In genomic region chr19:34474228-34474990, GRCm38 (mm10) we compare ENCODE assay signal across 9 mouse cellular contexts. TPM values are rescaled to one million over a fixed set of nuclear protein-coding genes. Genes with fewer than 3 reads are reported as not detected.
DNase-seq lines count a peak whose midpoint lies in the region; ATAC-seq and TF ChIP-seq lines count a peak whose summit lies in the region.
"Had no signal": no experiment of that assay in that cellular context is flagged by ENCODE, and none has a peak within 500 bp of the region (broad histone marks: within the 10 kb centered on the region; RNA-seq: fewer than 3 reads in every experiment).

No protein-coding gene starts in this region.

- H3K4me3 ChIP-seq in lung, adult 2 months (replicated peaks; ENCODE audit: extremely low read depth, low read depth, low read length): peak overlapping the region; percentile 58
- H3K4me3 ChIP-seq in forebrain, embryonic 15.5 days: peak overlapping the region; percentile 62
- H3K4me3 ChIP-seq in intestine, postnatal 0 days (ENCODE audit: low read depth, low read length): peak overlapping the region; percentile 62
- H3K4me3 ChIP-seq in stomach, embryonic 15.5 days (replicated peaks): peak overlapping the region; percentile 49

- peak; percentile 88 for ATAC-seq in forebrain, embryonic 15.5 days (replicated peaks)
- peak; percentile 63 for ATAC-seq in intestine, postnatal 0 days
- peak; percentile 61 for ATAC-seq in megakaryocyte-erythroid progenitor cell, adult 5-6 weeks (replicated peaks; ENCODE audit: low FRiP score, low TSS enrichment, poor library complexity, severe bottlenecking)
- peak; percentile 50; the same call in 1 of the 2 replicates for ATAC-seq in stomach, embryonic 15.5 days (ENCODE audit: insufficient read depth, low FRiP score, low read depth)

- peak; percentile 45 for DNase-seq in lung, adult 2 months
- no peak for DNase-seq in lung, postnatal 25 days (ENCODE audit: low spot score)
- peak; percentile 14 for DNase-seq in adrenal gland, postnatal 25 days
- DNase-seq in cerebellum, adult 9-11 months: no peak

- no peak for TF ChIP-seq CTCF in lung, adult 2 months (IDR thresholded peaks at IDR 0.05; ENCODE audit: insufficient read depth, low read length)
- no peak for TF ChIP-seq CTCF in intestine, postnatal 0 days (IDR thresholded peaks at IDR 0.05; ENCODE audit: low read depth)

- H3K9me3 ChIP-seq in forebrain, embryonic 15.5 days: no peaks in the 10 kb centered on the region
- H3K9me3 ChIP-seq in intestine, postnatal 0 days (ENCODE audit: control insufficient read depth): no peaks in the 10 kb centered on the region
- H3K9me3 ChIP-seq in stomach, embryonic 15.5 days: no peaks in the 10 kb centered on the region

- H3K9ac ChIP-seq in forebrain, embryonic 15.5 days (replicated peaks): peak overlapping the region; percentile 48
- H3K9ac ChIP-seq in intestine, postnatal 0 days (ENCODE audit: low read depth, low read length): 0 out of 2 replicates have a peak overlapping the region, but pooled peaks have one; percentile 17
- H3K9ac ChIP-seq in stomach, embryonic 15.5 days: no peak overlapping the region

- peaks cover 37% of the 10 kb centered on the region for H3K27me3 ChIP-seq in forebrain, embryonic 15.5 days
- H3K27me3 ChIP-seq in intestine, postnatal 0 days (replicated peaks; ENCODE audit: control insufficient read depth, insufficient read depth, low read length): peaks cover 28% of the 10 kb centered on the region
- H3K27me3 ChIP-seq in stomach, embryonic 15.5 days (replicated peaks): peaks cover 14% of the 10 kb centered on the region

- TF ChIP-seq POLR2A in lung, adult 2 months (IDR thresholded peaks at IDR 0.05; ENCODE audit: borderline replicate concordance, extremely low read depth, low read depth, low read length): no peak

- H3K27ac ChIP-seq in forebrain, embryonic 15.5 days (replicated peaks): no peak overlapping the region
- no peak overlapping the region for H3K27ac ChIP-seq in intestine, postnatal 0 days (ENCODE audit: low read depth, low read length)
- H3K27ac ChIP-seq in stomach, embryonic 15.5 days: no peak overlapping the region

- H3K4me2 ChIP-seq in forebrain, embryonic 15.5 days (replicated peaks): peak overlapping the region; percentile 88
- H3K4me2 ChIP-seq in intestine, postnatal 0 days (replicated peaks; ENCODE audit: low read depth): peak overlapping the region; percentile 95
- peak overlapping the region; percentile 91 for H3K4me2 ChIP-seq in stomach, embryonic 15.5 days

- H3K36me3 ChIP-seq in forebrain, embryonic 15.5 days: no peaks in the 10 kb centered on the region
- no peaks in the 10 kb centered on the region for H3K36me3 ChIP-seq in intestine, postnatal 0 days (ENCODE audit: control insufficient read depth, insufficient read depth)
- H3K36me3 ChIP-seq in stomach, embryonic 15.5 days: no peaks in the 10 kb centered on the region

- peaks cover 7% of the 10 kb centered on the region for H3K4me1 ChIP-seq in lung, adult 2 months (ENCODE audit: control insufficient read depth, insufficient read depth, low read length)
- H3K4me1 ChIP-seq in forebrain, embryonic 15.5 days: peaks cover 12% of the 10 kb centered on the region
- no peaks in the 10 kb centered on the region; the same call in 1 of the 2 replicates for H3K4me1 ChIP-seq in intestine, postnatal 0 days (replicated peaks; ENCODE audit: control insufficient read depth, insufficient read depth, low read length)
- H3K4me1 ChIP-seq in stomach, embryonic 15.5 days: peaks cover 14% of the 10 kb centered on the region

- WGBS in lung, adult 2 months: 16% methylated on average over 49 of the region's 49 CpGs
- WGBS in forebrain, embryonic 15.5 days: 5% methylated on average over 49 of the region's 49 CpGs
- WGBS in intestine, postnatal 0 days: 9% methylated on average over 49 of the region's 49 CpGs
- WGBS in stomach, embryonic 15.5 days: 8% methylated on average over 49 of the region's 49 CpGs

RNA-seq across cellular contexts. Expression of gene Ch25h, which starts 0.6 kb away (rescaled TPM):
- 22.9 and 32.8 TPM in 2 replicates for polyA plus RNA-seq in lung, adult 2 months (2012; rRNA removed)
- 0.82 TPM in 1 of 2 replicates, not detected in the other for total RNA-seq in adrenal gland, postnatal 25 days (2021)
- 0.17 and 0.67 TPM in 2 replicates for polyA plus RNA-seq in forebrain, embryonic 15.5 days (2015; fragmentation: Nextera tagmentation; extraction: Ambion mirVana)
- 3.2 and 3.5 TPM in 2 replicates for polyA plus RNA-seq in intestine, postnatal 0 days (2015; fragmentation: Nextera tagmentation; extraction: Ambion mirVana)
- total RNA-seq in megakaryocyte-erythroid progenitor cell, adult 5-6 weeks (2014; fragmentation: Nextera tagmentation): not detected in 2 replicates
- not detected in 2 replicates for total RNA-seq in megakaryocyte-erythroid progenitor cell, adult 5-6 weeks (2017)
- polyA plus RNA-seq in stomach, embryonic 15.5 days (2015; fragmentation: Nextera tagmentation; extraction: Ambion mirVana): 2.6 and 3.5 TPM in 2 replicates
- total RNA-seq: gastrocnemius, postnatal 36 days had no signal

RNA-seq across cellular contexts. Expression of gene Lipa, which starts 52.9 kb away (rescaled TPM):
- polyA plus RNA-seq in lung, adult 2 months (2012; rRNA removed): 31.1 and 47.2 TPM in 2 replicates
- 192 and 213 TPM in 2 replicates for total RNA-seq in adrenal gland, postnatal 25 days (2021)
- polyA plus RNA-seq in forebrain, embryonic 15.5 days (2015; fragmentation: Nextera tagmentation; extraction: Ambion mirVana): 14.9 and 16.6 TPM in 2 replicates
- 191 and 206 TPM in 2 replicates for polyA plus RNA-seq in intestine, postnatal 0 days (2015; fragmentation: Nextera tagmentation; extraction: Ambion mirVana)
- 31.6 and 38.3 TPM in 2 replicates for total RNA-seq in megakaryocyte-erythroid progenitor cell, adult 5-6 weeks (2014; fragmentation: Nextera tagmentation)
- 26.1 and 28.3 TPM in 2 replicates for total RNA-seq in megakaryocyte-erythroid progenitor cell, adult 5-6 weeks (2017)
- 29.8 and 32.5 TPM in 2 replicates for polyA plus RNA-seq in stomach, embryonic 15.5 days (2015; fragmentation: Nextera tagmentation; extraction: Ambion mirVana)

Comparison
In these comparisons a context has a peak if more than half of its experiments do, and no peak if none do; other contexts are left out.
1. DNase-seq: peak in lung, adult 2 months (single experiment) and adrenal gland, postnatal 25 days (single experiment); none in lung, postnatal 25 days (single experiment) and cerebellum, adult 9-11 months (single experiment).
2. Peak in every context shown above with its lines, with median percentiles within 50 percentile points of each other: H3K4me3 ChIP-seq, ATAC-seq and H3K4me2 ChIP-seq.